Mouse (Mus musculus): Measurements from ENCODE around the gene Twnk. TPM values are rescaled to one million over a fixed set of nuclear protein-coding genes. Genes with fewer than 3 reads are reported as not detected.

The Twnk gene
- polyA plus RNA-seq, 1 experiment from 2014 or later = 7.4 TPM

DNA sequence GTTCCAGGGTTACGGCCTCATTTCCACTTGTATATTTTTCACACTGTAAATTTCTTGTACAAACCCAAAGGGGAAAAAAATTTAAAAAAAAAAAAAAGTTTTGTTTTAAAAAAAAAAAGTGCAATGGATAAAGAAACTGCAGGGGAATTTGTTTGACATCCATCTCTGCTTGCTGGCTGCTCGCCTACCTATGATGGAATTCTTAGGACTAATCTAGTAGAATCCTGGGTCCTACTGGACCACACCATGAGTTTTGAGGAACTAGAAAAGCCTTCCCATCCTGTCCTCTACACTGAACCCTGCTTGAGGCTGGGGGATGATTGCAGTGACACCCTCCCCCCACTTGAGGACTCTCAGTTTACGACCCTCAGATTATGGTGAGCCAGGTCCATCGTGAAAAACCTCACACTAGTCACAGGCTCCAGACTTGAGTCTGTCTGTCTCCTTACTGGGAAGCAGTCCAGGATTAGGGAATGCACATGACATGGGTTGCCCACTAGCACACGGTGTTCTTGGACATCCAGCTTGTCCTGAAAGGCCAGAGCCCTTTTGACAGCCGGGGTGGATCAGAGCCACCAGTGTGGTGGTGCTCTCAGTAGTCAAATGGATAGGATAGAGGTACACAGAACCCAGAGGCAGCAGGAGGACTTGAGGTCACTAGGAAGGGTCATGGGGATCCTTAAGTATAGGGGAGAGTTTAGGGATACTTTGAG lies 21.7 kb downstream of the Twnk start:
- H3K9me3 ChIP-seq (ENCODE audit: control insufficient read depth) = no peaks in the 10 kb centered on the region
- H3K27me3 ChIP-seq (replicated peaks; ENCODE audit: control insufficient read depth, insufficient read depth, low read length) = no peaks in the 10 kb centered on the region
- no peak overlapping the region for H3K4me2 ChIP-seq (replicated peaks; ENCODE audit: low read depth)
- no peak overlapping the region; the same call in 1 of the 2 replicates for H3K27ac ChIP-seq (ENCODE audit: low read depth, low read length)
- H3K4me3 ChIP-seq (ENCODE audit: low read depth, low read length) = no peak overlapping the region
- no peak for ATAC-seq
- no peak overlapping the region for H3K9ac ChIP-seq (ENCODE audit: low read depth, low read length)
- TF ChIP-seq CTCF (IDR thresholded peaks at IDR 0.05; ENCODE audit: low read depth) = no peak
- WGBS = 59% methylated on average over 6 of the region's 6 CpGs
- H3K4me1 ChIP-seq (replicated peaks; ENCODE audit: control insufficient read depth, insufficient read depth, low read length) = no peaks in the 10 kb centered on the region; the same call in 1 of the 2 replicates
- peaks cover 56% of the 10 kb centered on the region for H3K36me3 ChIP-seq (ENCODE audit: control insufficient read depth, insufficient read depth)

GRCm38 (mm10) chr19:45027848-45028247 lies 22.4 kb downstream of the Twnk start:
- H3K9ac ChIP-seq (ENCODE audit: low read depth, low read length) = no peak overlapping the region
- 0 out of 2 replicates have a peak overlapping the region, but pooled peaks have one; percentile 35 for H3K27ac ChIP-seq (ENCODE audit: low read depth, low read length)
- ATAC-seq = peak; percentile 49
- no peak for TF ChIP-seq CTCF (IDR thresholded peaks at IDR 0.05; ENCODE audit: low read depth)
- H3K4me1 ChIP-seq (replicated peaks; ENCODE audit: control insufficient read depth, insufficient read depth, low read length) = no peaks in the 10 kb centered on the region; the same call in 1 of the 2 replicates
- H3K4me3 ChIP-seq (ENCODE audit: low read depth, low read length) = no peak overlapping the region
- H3K9me3 ChIP-seq (ENCODE audit: control insufficient read depth) = no peaks in the 10 kb centered on the region
- WGBS = 74% methylated on average over 6 of the region's 6 CpGs
- peaks cover 51% of the 10 kb centered on the region for H3K36me3 ChIP-seq (ENCODE audit: control insufficient read depth, insufficient read depth)
- no peaks in the 10 kb centered on the region for H3K27me3 ChIP-seq (replicated peaks; ENCODE audit: control insufficient read depth, insufficient read depth, low read length)
- no peak overlapping the region for H3K4me2 ChIP-seq (replicated peaks; ENCODE audit: low read depth)

DNA sequence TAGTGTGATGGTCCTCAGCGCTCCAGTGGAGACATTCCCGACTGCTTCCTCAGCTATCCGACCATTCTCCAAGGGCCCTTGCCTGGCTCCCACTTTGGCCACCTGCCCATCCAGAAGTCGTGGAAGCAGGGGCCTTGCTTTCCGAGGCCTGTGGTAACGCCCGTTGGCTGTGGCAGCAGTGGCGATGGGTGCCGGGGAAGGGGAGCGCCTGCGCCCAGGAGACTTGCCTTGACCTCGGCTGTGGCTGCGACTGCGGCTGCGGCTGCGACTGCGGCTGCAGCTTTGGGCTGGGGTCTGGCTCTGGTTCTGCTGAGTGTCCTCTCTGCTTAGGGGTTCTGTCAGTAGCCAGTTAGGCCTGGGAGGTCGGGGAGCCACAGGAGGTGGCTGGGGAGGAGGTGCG lies 23.3 kb downstream of the Twnk start:
- no peaks in the 10 kb centered on the region for H3K27me3 ChIP-seq (replicated peaks; ENCODE audit: control insufficient read depth, insufficient read depth, low read length)

GRCm38 (mm10) chr19:45029571-45029970 lies 24.1 kb downstream of the Twnk start:
- no peak for TF ChIP-seq CTCF (IDR thresholded peaks at IDR 0.05; ENCODE audit: low read depth)
- Histone ChIP-seq H3K9ac (ENCODE audit: low read depth, low read length) (no peak overlapping the region), H3K36me3 (ENCODE audit: control insufficient read depth, insufficient read depth) (peaks cover 42% of the 10 kb centered on the region), H3K4me3 (ENCODE audit: low read depth, low read length) (no peak overlapping the region), H3K27ac (ENCODE audit: low read depth, low read length) (no peak overlapping the region), H3K4me1 (replicated peaks; ENCODE audit: control insufficient read depth, insufficient read depth, low read length) (no peaks in the 10 kb centered on the region; the same call in 1 of the 2 replicates), H3K27me3 (replicated peaks; ENCODE audit: control insufficient read depth, insufficient read depth, low read length) (no peaks in the 10 kb centered on the region), H3K9me3 (ENCODE audit: control insufficient read depth) (no peaks in the 10 kb centered on the region), H3K4me2 (replicated peaks; ENCODE audit: low read depth) (no peak overlapping the region)
- ATAC-seq = no peak
- 59% methylated on average over 9 of the region's 9 CpGs for WGBS

More for the DNA sequence above, 23.3 kb downstream of the Twnk start:
- H3K4me1 ChIP-seq (replicated peaks; ENCODE audit: control insufficient read depth, insufficient read depth, low read length) = no peaks in the 10 kb centered on the region; the same call in 1 of the 2 replicates
- peaks cover 46% of the 10 kb centered on the region for H3K36me3 ChIP-seq (ENCODE audit: control insufficient read depth, insufficient read depth)
- no peak for TF ChIP-seq CTCF (IDR thresholded peaks at IDR 0.05; ENCODE audit: low read depth)
- H3K4me3 ChIP-seq (ENCODE audit: low read depth, low read length) = no peak overlapping the region
- H3K4me2 ChIP-seq (replicated peaks; ENCODE audit: low read depth) = no peak overlapping the region
- H3K9ac ChIP-seq (ENCODE audit: low read depth, low read length) = no peak overlapping the region
- no peaks in the 10 kb centered on the region for H3K9me3 ChIP-seq (ENCODE audit: control insufficient read depth)
- 63% methylated on average over 19 of the region's 19 CpGs for WGBS
- H3K27ac ChIP-seq (ENCODE audit: low read depth, low read length) = peak overlapping the region; percentile 35
- no peak for ATAC-seq

GRCm38 (mm10) chr19:45030111-45030510 lies 24.6 kb downstream of the Twnk start:
- Histone ChIP-seq H3K27me3 (replicated peaks; ENCODE audit: control insufficient read depth, insufficient read depth, low read length) (no peaks in the 10 kb centered on the region), H3K9ac (ENCODE audit: low read depth, low read length) (no peak overlapping the region), H3K4me3 (ENCODE audit: low read depth, low read length) (no peak overlapping the region), H3K9me3 (ENCODE audit: control insufficient read depth) (no peaks in the 10 kb centered on the region), H3K4me2 (replicated peaks; ENCODE audit: low read depth) (peak overlapping the region; percentile 60; the same call in 1 of the 2 replicates), H3K36me3 (ENCODE audit: control insufficient read depth, insufficient read depth) (peaks cover 37% of the 10 kb centered on the region), H3K27ac (ENCODE audit: low read depth, low read length) (no peak overlapping the region), H3K4me1 (replicated peaks; ENCODE audit: control insufficient read depth, insufficient read depth, low read length) (no peaks in the 10 kb centered on the region; the same call in 1 of the 2 replicates)
- ATAC-seq = no peak
- 36% methylated on average over 8 of the region's 8 CpGs for WGBS
- TF ChIP-seq CTCF (IDR thresholded peaks at IDR 0.05; ENCODE audit: low read depth) = peak; percentile 89

DNA sequence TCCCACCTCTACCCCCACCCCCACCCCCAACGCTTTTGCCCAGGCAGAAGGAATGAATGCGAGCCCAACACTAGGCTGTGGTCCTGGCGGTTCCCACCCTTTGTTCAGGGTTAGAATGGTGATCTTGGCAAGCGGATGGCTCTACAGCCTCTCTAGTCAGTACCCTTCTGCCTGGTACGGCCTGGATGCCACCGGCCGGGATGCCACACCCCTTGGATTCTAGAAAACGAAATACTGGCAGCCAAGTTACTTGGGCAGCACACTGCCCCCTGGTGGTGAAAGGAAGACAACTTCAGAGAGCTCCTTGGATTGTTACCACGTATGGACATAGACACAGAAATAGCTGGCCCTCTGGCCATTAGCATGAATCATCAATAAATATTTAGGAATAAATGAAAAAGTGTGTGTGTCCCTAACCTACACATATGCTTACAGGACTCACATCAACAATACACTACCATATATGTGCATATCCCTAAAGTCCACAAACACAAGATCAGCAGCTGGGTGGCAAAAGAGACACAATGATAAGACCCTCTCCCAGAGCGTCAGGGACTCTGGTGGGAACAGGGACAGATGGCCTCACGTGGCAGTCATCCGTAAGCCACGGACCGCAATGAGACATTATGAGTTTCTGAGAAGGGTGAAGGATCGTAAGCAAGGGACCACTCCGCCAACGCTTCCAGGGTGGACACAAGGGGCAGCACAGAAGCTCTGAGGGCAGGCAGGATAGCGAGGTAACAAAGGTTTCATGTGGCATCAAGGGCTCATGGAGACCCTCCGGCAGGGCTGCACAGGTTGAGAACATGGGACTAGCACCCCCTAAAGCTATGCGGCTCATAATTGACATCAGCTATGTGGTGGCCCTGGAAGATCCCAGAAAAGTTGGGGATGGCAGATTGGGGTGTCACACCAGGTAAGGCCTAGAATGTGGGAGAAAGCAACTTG lies 25.6 kb downstream of the Twnk start:
- Histone ChIP-seq H3K4me3 (ENCODE audit: low read depth, low read length) (peak overlapping the region; percentile 15; the same call in 1 of the 2 replicates), H3K9me3 (ENCODE audit: control insufficient read depth) (no peaks in the 10 kb centered on the region), H3K27ac (ENCODE audit: low read depth, low read length) (no peak overlapping the region), H3K9ac (ENCODE audit: low read depth, low read length) (no peak overlapping the region), H3K36me3 (ENCODE audit: control insufficient read depth, insufficient read depth) (peaks cover 29% of the 10 kb centered on the region), H3K27me3 (replicated peaks; ENCODE audit: control insufficient read depth, insufficient read depth, low read length) (no peaks in the 10 kb centered on the region), H3K4me1 (replicated peaks; ENCODE audit: control insufficient read depth, insufficient read depth, low read length) (no peaks in the 10 kb centered on the region; the same call in 1 of the 2 replicates), H3K4me2 (replicated peaks; ENCODE audit: low read depth) (peak overlapping the region; percentile 60)
- WGBS = 39% methylated on average over 20 of the region's 20 CpGs
- TF ChIP-seq CTCF (IDR thresholded peaks at IDR 0.05; ENCODE audit: low read depth) = peak; percentile 89
- ATAC-seq = no peak
